Mouse (Mus musculus): ENCODE data around the gene Sh3gl3.

The Sh3gl3 gene

DNA sequence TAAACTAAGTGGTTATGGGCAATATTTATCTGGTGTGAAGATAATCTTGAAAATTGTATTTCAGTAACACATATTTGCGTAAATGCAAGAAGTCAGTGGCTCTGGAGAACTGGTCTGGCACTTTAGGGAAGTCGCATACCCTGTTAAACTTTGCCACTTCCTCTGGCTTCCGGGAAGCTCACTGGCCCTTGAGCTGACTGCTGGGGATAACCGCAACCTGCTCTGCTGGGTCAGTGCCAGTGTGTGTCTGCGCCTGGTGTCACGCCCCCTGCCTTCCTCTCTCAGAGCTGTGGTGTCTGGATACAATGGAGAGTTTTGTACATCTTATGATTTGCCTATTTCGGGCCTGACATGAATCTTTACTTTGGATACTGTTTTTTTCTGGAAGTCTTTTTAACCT, 119.8 kb downstream of the Sh3gl3 start:
- no peak for DNase-seq (ENCODE audit: low read depth)

DNA sequence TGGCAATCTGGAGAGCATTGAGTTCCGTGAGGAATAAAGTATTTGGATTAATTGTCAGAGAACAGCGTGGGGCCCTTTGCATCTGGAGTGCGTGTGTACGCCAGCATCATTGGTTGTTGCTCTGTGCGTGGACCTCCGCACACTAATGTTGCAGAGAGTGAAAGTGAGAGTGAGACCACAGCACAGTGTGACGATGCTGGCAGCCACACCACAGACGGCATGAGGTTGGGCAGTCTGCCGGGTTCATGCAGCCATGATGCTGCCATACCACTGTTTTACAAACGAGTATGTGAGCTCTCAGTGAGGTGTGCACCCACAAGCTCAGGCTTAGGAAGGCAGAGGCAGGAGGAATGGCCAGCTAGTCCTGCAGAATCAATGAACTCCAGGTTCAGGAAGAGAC, 120.4 kb downstream of the Sh3gl3 start:
- peak; percentile 24 for DNase-seq (ENCODE audit: low read depth)

DNA sequence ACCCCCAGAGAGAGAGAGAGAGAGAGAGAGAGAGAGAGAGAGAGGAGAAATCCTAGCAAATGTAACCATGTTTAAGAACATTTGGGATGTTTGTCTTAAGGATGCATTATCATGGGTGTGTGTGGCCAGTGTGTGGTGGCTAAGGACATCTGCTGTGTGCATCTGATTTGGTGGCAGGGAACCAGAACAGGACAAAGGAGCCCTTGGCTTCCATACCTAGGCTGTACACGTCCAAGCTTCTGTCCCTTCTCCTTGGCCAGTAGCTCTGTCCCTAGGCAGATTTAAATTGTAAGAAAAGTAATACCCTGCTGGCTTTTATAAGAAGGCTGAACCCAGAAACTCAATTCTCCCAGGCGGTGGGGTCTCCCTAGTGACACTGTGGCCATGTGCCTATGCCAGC, 121.0 kb downstream of the Sh3gl3 start:
- no peak for DNase-seq (ENCODE audit: low read depth)

DNA sequence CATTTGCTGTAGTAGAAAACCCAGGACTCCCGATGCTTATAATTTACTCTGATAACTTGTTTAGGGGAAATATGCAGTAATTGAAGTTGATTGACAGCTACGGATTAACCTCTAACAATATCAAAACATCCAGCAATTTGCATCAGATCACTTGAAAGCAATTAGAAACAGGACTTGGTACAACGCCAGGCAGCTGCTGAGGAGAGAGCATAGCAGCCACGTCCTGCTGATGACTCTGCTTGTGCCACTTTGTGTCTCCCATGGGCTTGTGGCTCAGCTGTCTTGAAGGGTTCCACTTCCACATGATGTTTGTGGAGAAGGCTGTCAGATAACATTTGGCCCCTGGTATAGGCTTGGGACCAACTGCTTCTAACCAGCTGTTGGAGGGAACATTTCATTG, 134.8 kb downstream of the Sh3gl3 start:
- no peak for DNase-seq (ENCODE audit: low read depth)

DNA sequence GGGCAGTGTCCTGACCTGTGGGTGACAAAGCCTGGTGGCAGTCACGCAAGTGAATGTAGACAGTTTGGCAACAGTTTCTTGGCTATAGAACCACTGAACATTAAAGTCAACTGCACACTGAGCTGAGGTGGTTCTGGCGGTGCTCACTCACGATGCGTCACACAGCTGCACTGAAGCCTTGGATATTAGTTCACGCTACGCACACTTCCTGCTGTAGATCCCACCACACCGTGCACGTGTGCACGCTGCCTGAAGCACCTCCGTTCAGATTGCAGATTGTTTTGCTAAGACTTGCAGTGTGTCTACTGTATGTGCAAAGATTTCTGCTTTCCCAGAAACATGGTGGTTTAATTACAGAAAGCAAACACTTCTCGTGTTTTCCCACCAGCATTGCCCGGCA, 144.9 kb downstream of the Sh3gl3 start:
- no peak for DNase-seq (ENCODE audit: low read depth)

DNA sequence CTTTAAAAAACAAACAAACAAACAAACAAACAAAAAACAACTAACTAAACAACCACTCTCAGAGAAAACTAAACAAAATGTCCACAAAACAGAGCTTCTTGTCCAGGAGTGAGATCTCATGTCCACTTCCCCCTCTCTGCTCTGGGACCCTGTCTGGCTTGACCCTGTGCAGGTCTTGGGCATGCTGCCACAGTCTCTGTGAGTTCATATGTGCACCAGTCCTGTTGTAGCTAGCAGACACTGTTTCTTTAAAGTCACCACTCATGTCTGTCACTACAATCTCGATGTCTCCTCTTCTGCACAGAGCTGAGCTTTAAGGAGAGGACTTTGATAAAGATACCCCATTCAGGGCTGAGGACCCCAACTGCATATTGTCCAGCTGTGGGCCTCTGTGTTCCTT, 153.0 kb downstream of the Sh3gl3 start:
- DNase-seq (ENCODE audit: low read depth) = no peak

DNA sequence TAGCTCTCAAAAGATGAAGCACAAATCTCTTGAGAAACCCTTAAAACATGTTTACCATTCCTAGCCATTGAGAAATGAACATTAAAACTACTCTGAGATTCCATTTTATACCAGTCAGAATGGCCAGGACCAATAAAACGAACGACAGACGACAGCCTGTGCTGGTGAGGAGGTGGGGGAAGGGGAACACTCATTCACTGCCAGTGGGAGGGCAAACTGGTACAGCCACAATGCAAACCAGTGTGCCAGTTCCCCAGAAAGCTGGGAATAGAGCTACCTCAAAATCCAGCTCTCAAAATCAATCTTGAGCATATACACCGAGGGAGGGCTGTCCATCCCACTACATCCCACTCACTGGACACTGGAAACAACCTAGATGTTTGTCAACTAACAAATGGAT, 153.6 kb downstream of the Sh3gl3 start:
- no peak for DNase-seq (ENCODE audit: low read depth)

DNA sequence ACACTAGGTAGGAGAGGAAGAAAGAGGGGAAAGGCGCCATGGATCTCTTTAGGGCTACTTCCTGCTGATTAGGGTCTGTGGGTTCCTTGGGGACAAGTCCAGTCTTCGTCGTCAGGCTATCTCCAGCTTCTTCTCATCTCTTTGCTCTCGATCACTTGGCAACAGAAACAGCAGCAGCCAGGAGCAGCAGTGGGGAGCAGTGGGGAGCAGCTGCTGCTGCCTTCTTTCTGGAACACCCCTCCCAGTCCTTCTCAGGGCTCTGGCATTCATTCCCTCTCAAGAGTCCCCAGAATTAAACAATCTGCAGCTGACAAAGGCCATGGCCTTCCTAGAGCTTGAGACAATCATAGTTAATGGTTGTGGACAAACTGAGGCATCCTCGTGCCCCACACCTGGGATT, 154.2 kb downstream of the Sh3gl3 start:
- no peak for DNase-seq (ENCODE audit: low read depth)

DNA sequence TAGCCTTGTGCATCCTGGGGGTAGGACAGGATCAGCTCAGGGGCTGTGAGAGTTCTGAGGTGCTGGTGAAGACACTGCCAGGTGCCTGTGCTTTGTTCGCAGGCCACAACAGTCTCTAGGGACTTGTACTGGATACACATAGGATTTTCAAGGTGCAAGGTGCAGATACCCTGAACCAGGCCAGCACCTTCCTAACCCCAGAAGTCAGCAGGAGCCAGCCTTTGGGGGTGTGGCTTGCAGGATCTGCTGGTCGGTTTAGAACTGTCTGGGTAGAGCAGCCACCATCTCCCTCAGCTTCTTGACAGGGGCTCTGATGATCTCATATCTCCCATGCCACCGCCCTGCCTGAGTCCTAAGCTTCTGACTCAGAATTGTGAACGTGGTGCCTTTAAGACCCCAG, 156.2 kb downstream of the Sh3gl3 start:
- no peak for DNase-seq (ENCODE audit: low read depth)

DNA sequence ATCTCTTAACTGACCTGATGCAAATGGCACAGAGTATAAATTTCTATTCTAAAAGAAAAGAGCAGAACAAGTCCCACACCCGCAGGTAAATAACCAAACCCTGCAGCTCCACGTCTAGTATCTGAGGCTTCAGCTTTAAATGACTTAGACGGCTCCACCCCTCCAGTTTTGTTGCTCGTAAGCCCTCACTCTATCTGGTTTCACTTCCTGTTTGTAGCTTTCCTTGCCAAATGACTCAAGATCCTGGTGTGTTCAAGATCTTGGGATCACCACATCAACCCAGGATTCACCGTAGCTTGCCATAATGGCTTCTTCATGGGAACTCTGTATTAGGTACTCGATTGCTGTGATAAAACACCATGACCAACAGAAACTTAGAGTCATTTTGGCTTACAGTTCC, 157.2 kb downstream of the Sh3gl3 start:
- DNase-seq (ENCODE audit: low read depth) = no peak

DNA sequence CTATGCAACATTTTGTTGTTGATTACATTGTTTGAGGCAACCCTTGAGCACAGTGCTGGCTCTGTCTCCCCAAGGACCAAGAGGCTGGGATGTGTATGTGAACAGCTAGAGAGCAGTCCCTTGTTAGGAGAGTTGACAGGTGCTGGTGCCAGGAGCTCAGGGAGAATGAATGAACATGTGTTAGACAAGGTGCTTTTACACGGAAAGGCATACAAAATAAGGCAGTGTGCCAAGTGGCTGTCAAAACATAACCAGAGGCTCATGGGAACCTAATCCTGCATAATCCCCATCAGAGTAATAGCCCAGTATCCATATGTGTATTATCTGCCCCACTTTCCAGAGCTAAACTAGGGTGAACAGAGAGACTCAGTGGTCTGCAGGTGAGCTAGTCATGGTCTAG, 160.4 kb downstream of the Sh3gl3 start:
- DNase-seq (ENCODE audit: low read depth) = no peak

DNA sequence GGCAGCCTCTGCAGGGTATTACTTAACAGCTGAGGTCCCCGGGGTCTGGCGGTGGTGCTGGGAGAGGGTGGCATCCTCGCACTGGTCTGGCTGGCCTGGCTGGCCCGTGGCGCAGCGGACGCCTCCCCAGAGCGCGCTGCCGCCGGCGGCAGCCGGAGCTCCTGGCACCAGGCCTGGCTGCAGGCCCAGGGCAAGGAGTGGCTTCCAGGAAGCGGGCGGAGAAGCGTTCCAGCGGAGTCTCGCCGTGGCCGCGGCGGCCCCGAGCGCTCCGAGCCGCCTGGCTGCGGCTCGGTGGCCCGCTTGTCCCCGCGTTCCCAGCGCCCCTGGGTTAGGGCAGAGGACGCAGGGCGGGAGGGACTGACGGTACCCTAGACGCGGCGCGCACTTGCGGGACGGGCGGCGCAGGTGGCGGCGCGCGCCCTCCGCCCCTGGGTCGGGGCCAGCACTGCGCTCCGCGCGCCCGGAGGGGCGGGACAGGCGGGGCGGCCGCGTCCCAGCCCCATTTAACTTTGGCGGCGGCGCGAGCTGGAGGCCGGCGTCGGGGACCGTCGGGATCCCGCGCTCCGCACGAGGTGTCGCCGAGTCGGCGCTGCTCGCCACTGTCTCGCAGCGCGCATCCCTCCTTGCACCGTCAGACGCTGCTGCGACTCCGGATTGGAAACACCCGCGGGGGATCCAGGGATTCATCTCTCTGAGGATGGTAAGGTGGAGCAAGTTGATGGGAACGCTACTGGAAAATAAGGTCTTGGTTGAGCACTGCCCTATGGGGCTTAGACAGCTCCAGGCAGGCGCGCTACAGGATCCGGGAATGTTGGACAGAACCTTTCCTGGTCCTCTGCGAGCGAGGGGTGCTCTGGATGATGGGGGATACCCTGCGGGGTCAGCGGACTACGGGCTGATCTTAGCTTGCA, 161.8 kb downstream of the Sh3gl3 start, which contains the start of gene Adamtsl3:
Gene Adamtsl3, plus strand, starts transcription at position 484 of the 911 bp plus-strand sequence.
- no peak for DNase-seq (ENCODE audit: low read depth)

DNA sequence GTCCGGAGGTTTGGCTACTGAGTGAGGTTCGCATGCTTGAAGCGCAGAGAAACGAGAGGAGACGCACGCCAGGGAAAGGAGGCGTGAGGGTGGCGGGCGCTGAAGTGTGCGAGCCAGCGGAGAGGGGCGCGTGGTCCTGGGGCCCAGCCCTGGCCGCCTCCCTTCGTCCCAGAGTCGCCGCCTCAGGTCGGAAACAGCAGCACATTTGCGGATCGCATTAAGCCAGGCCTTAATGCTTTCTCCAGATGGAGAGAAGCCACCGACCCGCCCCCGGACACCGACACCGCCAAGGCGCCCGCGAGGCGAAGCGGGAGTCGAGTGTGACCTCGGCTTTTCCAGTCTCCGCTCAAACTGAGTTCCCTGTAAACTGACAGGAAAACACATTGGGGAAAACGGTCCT, 162.5 kb downstream of the Sh3gl3 start:
- no peak for DNase-seq (ENCODE audit: low read depth)

DNA sequence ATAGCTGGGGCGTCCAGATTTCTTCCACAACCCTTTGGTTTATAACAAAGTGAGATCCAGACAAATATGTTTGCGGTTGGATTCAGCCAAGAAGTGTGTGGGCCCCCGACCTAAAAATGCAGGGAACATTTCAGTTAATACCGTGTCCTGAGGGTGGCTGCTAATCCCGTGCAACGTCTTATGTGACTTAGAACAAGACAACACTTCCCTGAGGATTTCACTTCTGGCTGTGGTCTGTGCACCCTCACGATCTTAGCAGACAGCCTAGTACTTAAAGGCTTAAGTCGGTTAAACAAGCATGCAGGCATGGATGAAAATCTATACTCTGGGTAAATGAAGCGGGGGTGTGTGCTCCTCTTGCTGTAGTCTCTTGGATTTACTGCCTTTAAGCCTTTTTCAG, 164.5 kb downstream of the Sh3gl3 start:
- DNase-seq (ENCODE audit: low read depth) = no peak

DNA sequence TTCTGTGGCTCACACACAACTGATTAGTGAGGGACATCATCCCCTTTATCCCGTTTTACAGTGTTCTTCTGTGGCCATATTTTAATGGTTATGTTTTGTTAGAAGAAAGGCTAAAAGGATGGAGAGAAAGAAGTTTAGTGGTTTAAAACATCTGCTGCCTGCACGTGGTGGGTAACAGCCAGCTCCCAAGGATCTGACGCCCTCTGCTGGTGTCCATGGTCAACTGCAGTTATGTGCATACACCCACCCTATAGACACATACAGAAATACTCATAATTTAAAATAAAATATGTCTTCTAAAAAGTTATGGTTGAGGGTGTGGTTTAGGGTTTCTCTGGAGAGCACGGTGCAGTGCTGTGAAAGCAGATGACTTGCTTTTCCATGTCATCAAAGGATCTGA, 164.9 kb downstream of the Sh3gl3 start:
- no peak for DNase-seq (ENCODE audit: low read depth)

DNA sequence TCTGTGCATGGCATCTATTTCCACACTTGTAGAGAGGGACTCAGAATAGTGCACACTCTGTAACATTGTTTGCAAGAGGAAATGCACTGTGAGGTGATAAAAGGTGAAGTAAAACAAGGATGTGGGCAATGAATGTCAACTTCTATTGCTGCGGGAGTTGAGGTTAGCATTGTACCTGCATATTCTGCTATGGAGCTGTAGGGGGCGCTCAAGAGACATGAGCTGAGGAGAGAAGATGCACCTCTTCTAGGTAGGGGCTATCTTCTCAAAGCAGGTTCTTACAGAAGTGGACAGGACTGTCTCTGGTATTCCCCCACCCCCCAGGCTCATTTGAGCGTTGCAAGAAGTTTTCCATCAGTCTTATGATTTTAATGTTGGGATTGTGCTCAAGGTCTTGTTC, 165.6 kb downstream of the Sh3gl3 start:
- no peak for DNase-seq (ENCODE audit: low read depth)

DNA sequence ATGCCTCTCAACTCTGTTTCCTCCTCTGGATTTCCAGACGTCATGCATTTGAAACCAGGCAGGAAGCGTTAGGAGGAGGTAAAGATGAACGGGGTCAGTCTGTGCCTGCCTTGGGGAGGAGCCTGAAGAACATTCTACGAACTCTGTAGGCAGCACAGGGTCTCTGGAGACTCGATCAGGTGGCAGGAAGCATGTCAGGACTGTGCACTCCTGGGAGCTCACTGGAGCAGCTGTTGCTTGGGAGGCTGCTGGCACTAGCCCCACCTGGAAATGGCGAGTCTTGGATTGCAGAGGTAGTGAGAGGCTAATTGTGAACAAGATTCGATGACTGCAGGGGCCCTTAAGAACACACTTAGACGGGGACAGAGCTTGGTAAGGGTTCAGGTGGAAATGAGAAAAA, 167.8 kb downstream of the Sh3gl3 start:
- no peak for DNase-seq (ENCODE audit: low read depth)

DNA sequence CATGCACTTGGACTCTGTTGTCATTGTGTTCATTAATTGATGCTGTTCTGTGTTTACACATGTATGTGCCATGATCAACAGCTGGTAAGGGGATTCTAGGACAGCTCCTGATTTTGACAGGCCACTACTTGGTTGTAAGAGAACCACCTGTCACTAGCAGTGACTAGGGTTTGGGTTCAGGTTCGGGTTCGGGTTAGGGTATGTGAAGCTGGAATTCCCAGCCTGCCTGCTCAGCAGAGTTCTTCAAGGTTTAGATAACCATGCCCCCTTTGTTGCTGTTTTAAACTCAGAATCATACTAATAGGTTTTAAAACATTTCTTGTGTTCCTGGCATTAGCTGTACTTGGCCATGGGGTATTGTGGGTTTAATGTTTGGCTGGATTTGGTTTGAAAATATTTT, 173.1 kb downstream of the Sh3gl3 start:
- DNase-seq (ENCODE audit: low read depth) = no peak

DNA sequence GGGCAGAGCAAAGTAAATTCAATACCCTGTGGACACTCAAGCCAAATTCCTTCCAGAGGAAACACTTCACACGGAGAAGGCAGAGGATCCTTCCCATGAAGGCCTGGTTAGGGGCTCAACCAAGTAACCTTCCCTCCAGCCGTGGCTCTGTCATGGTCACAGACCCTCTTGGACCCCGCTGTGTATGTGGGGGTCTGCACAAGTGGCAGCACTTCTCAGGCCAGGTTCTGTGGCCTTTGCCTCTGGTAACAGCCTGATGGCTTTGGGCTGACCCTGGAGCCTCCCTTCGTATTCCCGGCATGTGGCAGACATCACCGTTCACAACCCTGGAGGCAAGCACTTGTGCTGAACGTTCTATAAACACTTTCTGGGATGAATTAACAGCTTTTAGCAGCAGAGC, 176.2 kb downstream of the Sh3gl3 start:
- no peak for DNase-seq (ENCODE audit: low read depth)

DNA sequence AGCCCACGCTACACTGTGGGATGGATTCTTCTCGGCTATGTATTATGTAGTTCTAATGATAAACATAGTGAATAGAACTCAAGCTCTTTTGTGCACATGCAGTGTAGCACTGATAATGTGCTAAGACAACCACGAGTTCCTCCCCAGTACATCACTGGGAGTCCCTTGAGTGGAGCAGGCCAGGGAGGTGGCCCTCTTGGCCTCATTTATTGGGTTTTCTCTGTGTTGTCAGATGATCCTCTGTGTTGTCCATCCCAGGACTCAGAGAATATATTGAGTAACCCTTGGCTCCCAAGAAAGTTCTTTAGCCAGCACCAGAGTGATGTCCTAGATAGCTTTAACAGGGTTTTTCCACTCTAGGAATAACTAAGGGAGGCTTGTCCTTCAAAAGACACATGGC, 176.8 kb downstream of the Sh3gl3 start:
- no peak for DNase-seq (ENCODE audit: low read depth)

Measured in fibroblast of lung, adult 2 months (primary cell).